9 mouse cellular contexts compared by ENCODE assay signal in genomic region chr3:107594662-107595263, GRCm38 (mm10). TPM values are rescaled to one million over a fixed set of nuclear protein-coding genes. Genes with fewer than 3 reads are reported as not detected.
A peak's percentile ranks its signal among the peaks of the same experiment; 100 is the strongest.
DNase-seq lines count a peak whose midpoint lies in the region; ATAC-seq and TF ChIP-seq lines count a peak whose summit lies in the region.
"Had no signal": no experiment of that assay in that cellular context is flagged by ENCODE, and none has a peak within 500 bp of the region (broad histone marks: within the 10 kb centered on the region; RNA-seq: fewer than 3 reads in every experiment).

TSS of gene Alx3 (plus strand) at chr3:107595031.

- no peak for DNase-seq in layer of hippocampus, adult 2 months (ENCODE audit: low spot score in 2 of 2)
- DNase-seq in layer of hippocampus, adult 18-20 months (ENCODE audit: low spot score in 2 of 2): no peak
- no peak for DNase-seq in adrenal gland, postnatal 36 days
- DNase-seq in thymus, postnatal 36 days: no peak
- DNase-seq in cerebellum, adult 8-10 months: no peak
- DNase-seq: layer of hippocampus, adult 9-11 months had no signal

- H3K9me3 ChIP-seq in embryonic facial prominence, embryonic 15.5 days (replicated peaks): no peaks in the 10 kb centered on the region
- H3K9me3 ChIP-seq in intestine, postnatal 0 days (ENCODE audit: control insufficient read depth): no peaks in the 10 kb centered on the region
- H3K9me3 ChIP-seq in neural tube, embryonic 12.5 days: no peaks in the 10 kb centered on the region

- no peaks in the 10 kb centered on the region for H3K36me3 ChIP-seq in embryonic facial prominence, embryonic 15.5 days
- H3K36me3 ChIP-seq in intestine, postnatal 0 days (ENCODE audit: control insufficient read depth, insufficient read depth): no peaks in the 10 kb centered on the region
- no peaks in the 10 kb centered on the region for H3K36me3 ChIP-seq in neural tube, embryonic 12.5 days

- peak within 1 kb of the TSS; percentile 24; the same call in 1 of the 2 replicates for H3K4me3 ChIP-seq in layer of hippocampus, adult 2 months
- H3K4me3 ChIP-seq in embryonic facial prominence, embryonic 15.5 days (replicated peaks): peak within 1 kb of the TSS; percentile 56
- H3K4me3 ChIP-seq in intestine, postnatal 0 days (ENCODE audit: low read depth, low read length): peak within 1 kb of the TSS; percentile 32
- peak within 1 kb of the TSS; percentile 35 for H3K4me3 ChIP-seq in neural tube, embryonic 12.5 days

- peak; percentile 72 for ATAC-seq in embryonic facial prominence, embryonic 15.5 days (ENCODE audit: insufficient number of reproducible peaks, low FRiP score, low TSS enrichment, low read depth)
- ATAC-seq in intestine, postnatal 0 days: no peak
- ATAC-seq in neural tube, embryonic 12.5 days (ENCODE audit: low FRiP score, low read depth): no peak; the same call in 1 of the 2 replicates

- H3K9ac ChIP-seq in embryonic facial prominence, embryonic 15.5 days: peak within 1 kb of the TSS; percentile 39
- no peak within 1 kb of the TSS for H3K9ac ChIP-seq in intestine, postnatal 0 days (ENCODE audit: low read depth, low read length)
- peak within 1 kb of the TSS; percentile 38; the same call in 1 of the 2 replicates for H3K9ac ChIP-seq in neural tube, embryonic 12.5 days

- H3K4me2 ChIP-seq in embryonic facial prominence, embryonic 15.5 days (replicated peaks): peak within 1 kb of the TSS; percentile 65
- peak within 1 kb of the TSS; percentile 56 for H3K4me2 ChIP-seq in intestine, postnatal 0 days (replicated peaks; ENCODE audit: low read depth)
- H3K4me2 ChIP-seq in neural tube, embryonic 12.5 days (replicated peaks): peak within 1 kb of the TSS; percentile 69

- peaks cover 38% of the 10 kb centered on the region for H3K4me1 ChIP-seq in embryonic facial prominence, embryonic 15.5 days
- no peaks in the 10 kb centered on the region; the same call in 1 of the 2 replicates for H3K4me1 ChIP-seq in intestine, postnatal 0 days (replicated peaks; ENCODE audit: control insufficient read depth, insufficient read depth, low read length)
- H3K4me1 ChIP-seq in neural tube, embryonic 12.5 days: peaks cover 20% of the 10 kb centered on the region

- under 1% methylated on average over 38 of the region's 46 CpGs for WGBS in embryonic facial prominence, embryonic 15.5 days
- WGBS in intestine, postnatal 0 days: 1% methylated on average over 26 of the region's 46 CpGs
- WGBS in neural tube, embryonic 12.5 days: 1% methylated on average over 38 of the region's 46 CpGs

- H3K27me3 ChIP-seq in embryonic facial prominence, embryonic 15.5 days: peaks cover 82% of the 10 kb centered on the region
- peaks cover 96% of the 10 kb centered on the region for H3K27me3 ChIP-seq in intestine, postnatal 0 days (replicated peaks; ENCODE audit: control insufficient read depth, insufficient read depth, low read length)
- H3K27me3 ChIP-seq in neural tube, embryonic 12.5 days (replicated peaks): peaks cover 83% of the 10 kb centered on the region

- no peak within 1 kb of the TSS for H3K27ac ChIP-seq in layer of hippocampus, adult 2 months
- H3K27ac ChIP-seq in embryonic facial prominence, embryonic 15.5 days (replicated peaks): peak within 1 kb of the TSS; percentile 82
- no peak within 1 kb of the TSS for H3K27ac ChIP-seq in intestine, postnatal 0 days (ENCODE audit: low read depth, low read length)
- no peak within 1 kb of the TSS for H3K27ac ChIP-seq in neural tube, embryonic 12.5 days

- no peak for TF ChIP-seq CTCF in layer of hippocampus, adult 2 months (conservative IDR thresholded peaks at IDR 0.05)
- TF ChIP-seq CTCF in intestine, postnatal 0 days (IDR thresholded peaks at IDR 0.05; ENCODE audit: low read depth): no peak

RNA-seq across cellular contexts. Expression of gene Alx3, which starts in this region (rescaled TPM):
- total RNA-seq in layer of hippocampus, adult 2 months (2021): under 1 TPM; 0.56 to 0.84 TPM
- total RNA-seq in layer of hippocampus, adult 18-20 months (2021): under 1 TPM; 0.41 to 0.42 TPM
- polyA plus RNA-seq in embryonic facial prominence, embryonic 15.5 days (2015; fragmentation: Nextera tagmentation; extraction: Ambion mirVana): 17.2 and 20.1 TPM in 2 replicates
- not detected in 2 replicates for polyA plus RNA-seq in intestine, postnatal 0 days (2015; fragmentation: Nextera tagmentation; extraction: Ambion mirVana)
- 0.33 and 0.65 TPM in 2 replicates for polyA plus RNA-seq in neural tube, embryonic 12.5 days (2016; fragmentation: Nextera tagmentation; extraction: Ambion mirVana)
- total RNA-seq in adrenal gland, postnatal 36 days (2021): not detected

Comparison
In these comparisons a context has a peak if more than half of its experiments do, and no peak if none do; other contexts are left out.
1. RNA of gene Alx3 (polyA plus RNA-seq): 17.2 to 20.1 TPM in embryonic facial prominence, embryonic 15.5 days; 0.33 to 0.65 TPM in neural tube, embryonic 12.5 days and not detected in intestine, postnatal 0 days; every median in the first group is over 10 times any median in the second.
2. Peak in every context shown above with its lines, with median percentiles within 50 percentile points of each other: H3K4me3 ChIP-seq and H3K4me2 ChIP-seq.